Mouse (Mus musculus) MEL (cell line): ENCODE measurements at regions not wholly inside any gene's neighbourhood (a gene's known extent, or its start where the extent isn't known, plus 50 kb on each side); places are given as distances from the start of the nearest gene placed in this dataset.

ENCODE experiments used
- DNase-seq: peaks from one replicate; pipeline ENCODE4 v3.0.0; 2011; ENCODE audit warnings: low read depth, low spot score
- H3K27ac ChIP-seq: 2 replicates; pipeline ENCODE4 v1.5.1; 2012; ENCODE audit warnings: low read depth, mild to moderate bottlenecking, control low read depth, low read length, moderate library complexity; ENCODE audit not compliant: control insufficient read depth
- H3K27me3 ChIP-seq, 2 experiments: fragments of 150-350 bp in 1 of 2; sonication (generic) in 1 of 2; 2 replicates each; pipeline ENCODE4 v1.6.1; 2012; ENCODE audit warnings: low read length in 2 of 2, mild to moderate bottlenecking in 2 of 2, improper control_type of control experiment in 1 of 2, moderate library complexity in 1 of 2; ENCODE audit not compliant: insufficient read depth in 2 of 2, control insufficient read depth in 1 of 2
- H3K36me3 ChIP-seq, 2 experiments: 2 replicates each; pipeline ENCODE4 v1.6.1; 2012 to 2014; ENCODE audit warnings: low read length in 2 of 2, improper control_type of control experiment in 1 of 2, inconsistent platforms in 1 of 2, mild to moderate bottlenecking in 1 of 2; ENCODE audit not compliant: insufficient read depth in 2 of 2, control insufficient read depth in 1 of 2
- H3K4me1 ChIP-seq, 2 experiments: fragments of 150-350 bp in 1 of 2; sonication (generic) in 1 of 2; 2 replicates each; pipeline ENCODE4 v1.6.1; 2012; ENCODE audit warnings: low read length in 2 of 2, improper control_type of control experiment in 1 of 2, mild to moderate bottlenecking in 1 of 2; ENCODE audit not compliant: insufficient read depth in 2 of 2, control insufficient read depth in 1 of 2
- H3K4me3 ChIP-seq, 2 experiments: fragments of 150-350 bp in 1 of 2; sonication (generic) in 1 of 2; 2 replicates each; pipeline ENCODE4 v1.5.1; 2012; ENCODE audit warnings: low read depth in 2 of 2, low read length in 2 of 2, mild to moderate bottlenecking in 2 of 2, moderate library complexity in 2 of 2, control low read depth in 1 of 2, improper control_type of control experiment in 1 of 2; ENCODE audit not compliant: control insufficient read depth in 1 of 2, insufficient read depth in 1 of 2
- H3K79me2 ChIP-seq: 2 replicates; pipeline ENCODE4 v1.6.1; 2012; ENCODE audit warnings: mild to moderate bottlenecking, low read length, moderate library complexity; ENCODE audit not compliant: control insufficient read depth, poor library complexity, insufficient read depth
- H3K9ac ChIP-seq: 2 replicates; pipeline ENCODE4 v1.6.1; 2012; ENCODE audit warnings: low read depth, mild to moderate bottlenecking, control low read depth, low read length, moderate library complexity; ENCODE audit not compliant: control insufficient read depth, poor library complexity, severe bottlenecking
- H3K9me3 ChIP-seq: fragments of 150-350 bp; sonication (generic); replicated peaks from 2 replicates; pipeline ENCODE4 v1.6.1; 2012; ENCODE audit warnings: mild to moderate bottlenecking, low read length, improper control_type of control experiment, moderate library complexity; ENCODE audit not compliant: insufficient read depth
- CHD1 ChIP-seq: IDR thresholded peaks from 2 replicates; pipeline ENCODE4 v1.6.1; 2012; ENCODE audit warnings: low read depth, mild to moderate bottlenecking, inconsistent platforms, low read length, improper control_type of control experiment
- CHD2 ChIP-seq: IDR thresholded peaks from 2 replicates; pipeline ENCODE4 v1.6.1; 2011; ENCODE audit warnings: low read length, improper control_type of control experiment
- E2F4 ChIP-seq: IDR thresholded peaks from 2 replicates; pipeline ENCODE4 v1.6.1; 2011; ENCODE audit warnings: low read depth, low read length, improper control_type of control experiment, borderline replicate concordance
- ELF1 ChIP-seq: IDR thresholded peaks from 2 replicates; pipeline ENCODE4 v1.6.1; 2014; ENCODE audit warnings: low read depth, mild to moderate bottlenecking, inconsistent platforms, low read length, improper control_type of control experiment, moderate library complexity
- EP300 ChIP-seq, 2 experiments: IDR thresholded peaks; 2 replicates each; pipeline ENCODE4 v1.6.1; 2011; ENCODE audit warnings: improper control_type of control experiment in 2 of 2, low read length in 2 of 2, low read depth in 1 of 2, mild to moderate bottlenecking in 1 of 2
- ETS1 ChIP-seq: IDR thresholded peaks from 2 replicates; pipeline ENCODE4 v1.6.1; 2012; ENCODE audit warnings: low read depth, mild to moderate bottlenecking, inconsistent platforms, low read length, improper control_type of control experiment, moderate library complexity
- GATA1 ChIP-seq: IDR thresholded peaks from 2 replicates; pipeline ENCODE4 v1.6.1; 2011; ENCODE audit warnings: low read depth, low read length, improper control_type of control experiment
- HCFC1 ChIP-seq: IDR thresholded peaks from 2 replicates; pipeline ENCODE4 v1.6.1; 2012; ENCODE audit warnings: low read depth, mild to moderate bottlenecking, inconsistent platforms, low read length, improper control_type of control experiment, moderate library complexity
- JUND ChIP-seq: IDR thresholded peaks from 2 replicates; pipeline ENCODE4 v1.6.1; 2011; ENCODE audit warnings: low read depth, mild to moderate bottlenecking, improper control_type of control experiment, low read length
- MAFK ChIP-seq: IDR thresholded peaks from 2 replicates; pipeline ENCODE4 v1.6.1; 2011; ENCODE audit warnings: low read depth, mild to moderate bottlenecking, low read length, improper control_type of control experiment, borderline replicate concordance
- MAZ ChIP-seq: IDR thresholded peaks from 2 replicates; pipeline ENCODE4 v1.6.1; 2012; ENCODE audit warnings: low read depth, mild to moderate bottlenecking, inconsistent platforms, low read length, improper control_type of control experiment
- MXI1 ChIP-seq: IDR thresholded peaks from 2 replicates; pipeline ENCODE4 v1.6.1; 2011; ENCODE audit warnings: mild to moderate bottlenecking, low read depth, low read length, improper control_type of control experiment
- NELFE ChIP-seq: IDR thresholded peaks from 2 replicates; pipeline ENCODE4 v1.6.1; 2011; ENCODE audit warnings: low read depth, low read length, improper control_type of control experiment
- NRF1 ChIP-seq: IDR thresholded peaks from 2 replicates; pipeline ENCODE4 v1.6.1; 2014; ENCODE audit warnings: low read depth, mild to moderate bottlenecking, inconsistent platforms, low read length, improper control_type of control experiment, moderate library complexity; ENCODE audit not compliant: poor library complexity, insufficient read depth, severe bottlenecking
- RCOR1 ChIP-seq: IDR thresholded peaks from 2 replicates; pipeline ENCODE4 v1.6.1; 2012; ENCODE audit warnings: low read depth, mild to moderate bottlenecking, inconsistent platforms, low read length, improper control_type of control experiment
- TBP ChIP-seq: IDR thresholded peaks from 2 replicates; pipeline ENCODE4 v1.8.0; 2011; ENCODE audit warnings: low read depth, low read length, improper control_type of control experiment
- TCF12 ChIP-seq: IDR thresholded peaks from 2 replicates; pipeline ENCODE4 v1.6.1; 2014; ENCODE audit warnings: low read depth, mild to moderate bottlenecking, inconsistent platforms, low read length, improper control_type of control experiment, moderate library complexity
- USF1 ChIP-seq: IDR thresholded peaks from 2 replicates; pipeline ENCODE4 v1.6.1; 2014; ENCODE audit warnings: low read depth, mild to moderate bottlenecking, inconsistent platforms, low read length, improper control_type of control experiment, moderate library complexity
- USF2 ChIP-seq, 2 experiments: IDR thresholded peaks; 2 replicates each; pipeline ENCODE4 v1.6.1; 2011 to 2012; ENCODE audit warnings: improper control_type of control experiment in 2 of 2, low read length in 2 of 2, borderline replicate concordance in 1 of 2, inconsistent platforms in 1 of 2, low read depth in 1 of 2, mild to moderate bottlenecking in 1 of 2; ENCODE audit not compliant: insufficient read depth in 1 of 2
- ZC3H11A ChIP-seq: IDR thresholded peaks from 2 replicates; pipeline ENCODE4 v1.6.1; 2012; ENCODE audit warnings: low read depth, mild to moderate bottlenecking, inconsistent platforms, low read length, improper control_type of control experiment
- ZMIZ1 ChIP-seq: IDR thresholded peaks from 2 replicates; pipeline ENCODE4 v1.6.1; 2012; ENCODE audit warnings: low read depth, mild to moderate bottlenecking, inconsistent platforms, low read length, improper control_type of control experiment, moderate library complexity

- no peaks in the 10 kb centered on the region for H3K27me3 ChIP-seq
- no peak for DNase-seq
- no peaks in the 10 kb centered on the region for H3K36me3 ChIP-seq
- no peak for TF ChIP-seq USF2 (IDR thresholded peaks at IDR 0.05; ENCODE audit: borderline replicate concordance in 1 of 2, insufficient read depth in 1 of 2, low read depth in 1 of 2, low read length in 2 of 2)
- TF ChIP-seq NELFE, result no peak
- TF ChIP-seq E2F4, result no peak
- no peak for TF ChIP-seq USF1
- TF ChIP-seq HCFC1, result no peak
- no peak for TF ChIP-seq CHD1
- no peak for TF ChIP-seq TBP
- no peak for TF ChIP-seq ELF1
- no peak for TF ChIP-seq ZC3H11A
- no peak for TF ChIP-seq CHD2
- TF ChIP-seq MAZ, result no peak
- TF ChIP-seq NRF1, result no peak
- no peak for TF ChIP-seq JUND
- no peak for TF ChIP-seq MXI1
- no peak for TF ChIP-seq EP300 (IDR thresholded peaks at IDR 0.05; ENCODE audit: low read depth in 1 of 2, low read length in 2 of 2)
- no peak for TF ChIP-seq RCOR1
- TF ChIP-seq ETS1, result no peak
- no peak for TF ChIP-seq MAFK
- no peak overlapping the region for H3K9ac ChIP-seq
- no peaks in the 10 kb centered on the region for H3K4me1 ChIP-seq
- H3K79me2 ChIP-seq, result no peaks in the 10 kb centered on the region
- H3K4me3 ChIP-seq, result no peak overlapping the region
- no peak overlapping the region for H3K27ac ChIP-seq
- H3K9me3 ChIP-seq, result no peaks in the 10 kb centered on the region
Observed at GRCm38 (mm10) chr13:47505380-47505955, 383.0 kb downstream of the Rnf144b start.

- H3K79me2 ChIP-seq, result no peaks in the 10 kb centered on the region
- no peaks in the 10 kb centered on the region for H3K9me3 ChIP-seq
- H3K4me3 ChIP-seq, result no peak overlapping the region
- H3K9ac ChIP-seq, result no peak overlapping the region
- DNase-seq, result no peak
- TF ChIP-seq ZMIZ1, result no peak
- TF ChIP-seq GATA1, result no peak
- TF ChIP-seq TCF12, result no peak
- no peak for TF ChIP-seq MAFK
- TF ChIP-seq CHD1, result no peak
- H3K36me3 ChIP-seq, result no peaks in the 10 kb centered on the region
- H3K27me3 ChIP-seq, result no peaks in the 10 kb centered on the region
- no peaks in the 10 kb centered on the region for H3K4me1 ChIP-seq
- no peak overlapping the region for H3K27ac ChIP-seq
Observed at GRCm38 (mm10) chr13:47532935-47533334, 410.5 kb downstream of the Rnf144b start.
